Mouse (Mus musculus) C2C12 (cell line): ENCODE measurements around the gene Amer2.

Source experiments
- CEBPB ChIP-seq: IDR thresholded peaks from one replicate; pipeline ENCODE4 v1.6.1; 2011; ENCODE audit warnings: low read depth, mild to moderate bottlenecking, control low read depth, moderate library complexity
- CTCF ChIP-seq: IDR thresholded peaks from one replicate; pipeline ENCODE4 v1.5.1; 2011; ENCODE audit not compliant: control insufficient read depth, insufficient read depth, insufficient read length
- FOSL1 ChIP-seq: IDR thresholded peaks from one replicate; pipeline ENCODE4 v1.8.0; 2011; ENCODE audit warnings: mild to moderate bottlenecking, low read length; ENCODE audit not compliant: poor library complexity, insufficient read depth, severe bottlenecking
- MAX ChIP-seq: IDR thresholded peaks from one replicate; pipeline ENCODE4 v1.6.1; 2011; ENCODE audit warnings: mild to moderate bottlenecking, control low read depth
- USF1 ChIP-seq: IDR thresholded peaks from one replicate; pipeline ENCODE4 v1.6.1; 2011; ENCODE audit warnings: low read depth, mild to moderate bottlenecking, control low read depth, moderate library complexity

GRCm38 (mm10) chr14:60422920-60423319 is 49.9 kb downstream of the Amer2 start:
- TF ChIP-seq CTCF (no peak), USF1 (no peak), MAX (no peak), FOSL1 (no peak), CEBPB (no peak)
